Mouse (Mus musculus) ovary, postnatal 10 days (tissue): Measurements from ENCODE around the gene Ugt2b36.
"Not testable (repeated sequence)": the region's sequence is repeated elsewhere in the genome, so short reads cannot be mapped to it uniquely, and the experiment has no call there.

Source experiments
- DNase-seq: peaks from one replicate; pipeline ENCODE4 v3.0.0; 2022; ENCODE audit warnings: low spot score

Gene Ugt2b36

DNA sequence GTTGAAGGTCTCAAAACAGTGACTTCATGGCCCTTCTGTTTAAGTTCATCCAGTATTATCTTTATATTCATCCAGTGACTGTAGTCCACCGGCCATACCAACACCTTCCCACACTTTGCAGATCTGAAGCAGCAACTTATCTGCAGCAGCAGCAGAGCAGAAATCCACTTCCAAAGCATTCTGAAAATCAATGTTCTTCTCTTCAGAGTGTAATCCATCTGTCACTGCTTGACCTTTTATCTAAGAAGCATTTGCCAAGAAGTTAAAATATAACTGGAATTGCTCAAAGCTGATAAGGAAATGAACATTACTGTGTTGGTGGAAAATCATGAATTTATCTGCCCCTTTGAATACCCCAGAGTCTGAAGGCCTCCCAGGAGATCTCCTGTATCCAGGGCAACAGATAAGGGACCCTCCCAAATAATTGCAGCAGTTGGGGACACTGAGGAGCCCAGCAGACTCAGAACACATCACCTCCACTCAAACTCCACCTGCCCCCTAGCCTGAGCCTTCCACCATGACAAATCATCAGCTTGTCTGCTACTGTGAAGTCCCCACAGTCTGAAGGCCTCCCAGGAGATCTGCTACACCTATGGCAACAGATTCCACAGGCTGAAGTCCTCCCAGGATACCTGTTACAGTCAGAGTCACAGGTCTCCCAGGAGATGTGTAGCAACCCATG is at the start of gene Ugt2b36:
TSS of gene Ugt2b36 (minus strand) at position 210 of the 682 bp plus-strand sequence.
- DNase-seq, result no peak

DNA sequence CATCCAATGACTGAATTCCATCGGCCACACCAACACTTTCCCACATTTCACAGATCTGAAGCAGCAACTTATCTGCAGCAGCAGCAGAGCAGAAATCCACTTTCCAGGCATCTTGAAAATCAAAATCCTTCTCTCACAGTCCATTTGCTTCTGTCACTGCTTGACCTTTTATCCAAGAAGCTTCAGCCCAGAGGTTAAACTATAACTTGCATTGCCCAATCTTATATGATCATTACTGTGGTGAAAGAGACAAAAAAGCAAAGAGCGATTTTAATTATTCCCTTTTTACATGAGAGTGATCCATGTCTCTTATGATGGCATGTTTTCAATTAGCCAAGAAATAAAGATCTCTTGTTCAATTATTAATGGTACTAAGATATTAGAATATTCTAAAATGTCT is 47.8 kb upstream of the Ugt2b36 start, which contains the start of gene Ugt2b5:
TSS of gene Ugt2b5 (minus strand) at position 123 of the 400 bp plus-strand sequence.
- not testable (repeated sequence) for DNase-seq

DNA sequence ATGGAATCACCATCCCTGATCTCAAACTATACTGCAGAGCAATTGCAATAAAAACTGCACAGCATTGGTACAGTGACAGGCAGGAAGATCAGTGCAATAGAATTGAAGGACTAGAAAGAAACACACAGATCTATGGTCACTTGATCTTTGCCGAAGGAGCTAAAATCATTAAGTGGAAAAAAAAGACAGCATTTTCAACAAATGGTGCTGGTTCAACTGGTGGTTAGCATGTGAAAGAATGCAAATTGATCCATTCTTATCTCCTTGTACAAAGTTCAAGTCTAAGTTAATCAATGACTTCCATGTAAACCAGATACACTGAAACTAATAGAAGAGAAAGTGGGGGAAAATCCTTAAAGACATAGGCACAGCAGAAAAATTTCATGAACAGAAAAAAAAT is 11.3 kb upstream of the Ugt2b36 start:
- not testable (repeated sequence) for DNase-seq

DNA sequence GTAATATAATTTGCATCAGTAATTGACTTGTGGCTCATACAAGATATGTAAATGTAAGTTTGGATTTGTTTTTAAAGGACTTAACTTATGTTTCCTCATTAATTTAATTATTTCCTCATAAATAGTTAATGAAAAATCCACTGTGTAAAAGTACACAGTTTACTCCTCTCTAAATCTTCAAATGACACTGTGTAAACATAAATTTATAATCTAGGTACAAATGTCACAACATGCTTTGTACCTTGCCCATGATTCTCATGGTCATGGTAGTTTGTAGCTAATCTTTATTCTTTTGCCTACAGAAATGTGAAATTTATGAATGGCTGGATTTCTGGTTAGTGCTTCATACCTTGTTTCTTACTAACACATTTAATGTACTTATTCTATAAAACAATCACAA is 1.2 kb downstream of the Ugt2b36 start:
- no peak for DNase-seq

- DNase-seq, result no peak
Observed at GRCm38 (mm10) chr5:87089264-87089663, 3.1 kb downstream of the Ugt2b36 start.

- no peak for DNase-seq
Observed at GRCm38 (mm10) chr5:87086269-87086668, 6.1 kb downstream of the Ugt2b36 start.

DNA sequence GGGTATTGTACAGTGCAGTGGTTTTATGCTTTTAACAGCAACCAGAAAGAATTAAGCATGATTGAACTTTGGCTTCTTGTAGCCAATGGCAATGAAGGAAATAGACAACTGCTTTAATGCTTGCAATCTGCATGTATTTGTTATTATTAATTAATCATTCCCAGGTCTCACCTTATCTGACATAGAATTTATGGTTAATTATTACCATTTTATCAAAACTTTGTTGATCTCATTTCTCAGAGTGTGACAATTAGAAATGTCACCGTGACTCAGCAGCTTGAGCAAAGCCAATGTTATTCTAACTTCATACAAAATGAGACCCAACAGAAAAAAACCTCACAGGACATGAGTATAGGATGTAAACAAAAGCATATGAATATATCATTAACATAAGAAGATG is 61.7 kb downstream of the Ugt2b36 start:
- no peak for DNase-seq

DNA sequence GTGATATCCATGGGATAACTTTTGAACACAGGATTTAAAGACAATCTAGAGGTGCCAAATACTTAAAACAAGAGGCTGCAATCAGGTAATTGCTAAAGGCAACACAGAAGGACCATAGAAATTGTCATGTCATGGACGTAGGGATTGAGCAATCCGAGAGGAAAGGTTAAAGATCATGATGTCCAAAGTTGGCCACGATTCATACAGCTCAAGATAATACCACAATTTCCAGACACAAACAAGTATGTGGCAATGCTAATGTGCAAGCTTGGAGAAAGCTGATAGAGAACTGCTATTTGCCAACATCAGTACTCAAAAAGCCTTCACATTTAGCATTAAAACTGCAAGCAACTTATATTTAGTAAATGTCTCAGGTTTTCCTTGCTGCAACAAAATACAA is 65.0 kb downstream of the Ugt2b36 start:
- DNase-seq, result no peak
